8 mouse cellular contexts compared by ENCODE assay signal in the genomic region with DNA sequence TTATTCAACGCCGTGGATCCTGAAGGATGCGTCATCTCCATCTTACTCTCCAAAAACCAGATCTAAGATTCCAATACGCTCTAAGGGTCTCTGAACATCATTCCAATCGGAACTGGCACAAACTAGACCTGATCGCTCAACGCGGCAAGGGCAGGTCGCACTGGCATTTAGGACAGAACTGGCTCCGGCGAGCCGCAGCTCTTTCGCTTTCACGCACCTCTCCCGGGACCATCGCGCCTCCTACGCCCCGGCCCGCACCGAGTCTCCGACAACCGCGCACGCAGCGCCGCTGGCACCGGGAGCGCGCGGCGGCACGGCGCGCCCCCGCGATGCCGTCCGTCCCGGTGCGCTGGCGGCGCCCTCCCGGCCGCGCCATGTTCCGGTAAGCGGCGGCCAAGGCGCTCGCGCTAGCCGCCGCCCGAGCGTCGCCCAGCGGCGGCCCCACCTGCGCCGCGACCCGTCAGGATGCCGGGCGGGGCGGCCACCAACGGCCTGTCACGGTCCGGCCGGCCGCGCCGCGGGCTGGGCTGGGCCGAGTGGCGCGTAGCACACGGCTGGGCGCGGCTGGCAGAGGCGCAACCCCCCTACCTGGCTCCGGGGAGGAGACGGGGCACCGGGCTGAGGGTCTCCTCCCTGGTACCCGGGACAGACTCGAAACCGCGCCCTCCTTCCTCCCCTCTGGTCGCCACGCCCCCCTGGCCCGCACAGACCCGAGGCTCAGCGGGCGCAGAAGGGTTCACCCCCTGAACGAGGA. TPM values are rescaled to one million over a fixed set of nuclear protein-coding genes. Genes with fewer than 3 reads are reported as not detected.
DNase-seq lines count a peak whose midpoint lies in the region; ATAC-seq and TF ChIP-seq lines count a peak whose summit lies in the region.

No protein-coding gene starts in this region.

- no peak for TF ChIP-seq POLR2A in embryonic fibroblast, embryonic 13.5 days (IDR thresholded peaks at IDR 0.05; ENCODE audit: low read depth, low read length)

- no peaks in the 10 kb centered on the region for H3K27me3 ChIP-seq in heart, postnatal 0 days (ENCODE audit: control insufficient read depth, insufficient read depth, low read length)
- no peaks in the 10 kb centered on the region for H3K27me3 ChIP-seq in lung, embryonic 16.5 days (ENCODE audit: control insufficient read depth, insufficient read depth, low read depth, low read length)

- WGBS in heart, postnatal 0 days, result under 1% methylated on average over 86 of the region's 95 CpGs
- WGBS in lung, embryonic 16.5 days, result under 1% methylated on average over 57 of the region's 95 CpGs

- TF ChIP-seq EP300 in heart, postnatal 0 days (IDR thresholded peaks at IDR 0.05; ENCODE audit: low read depth), result no peak

- TF ChIP-seq CTCF in embryonic fibroblast, embryonic 13.5 days (IDR thresholded peaks at IDR 0.05; ENCODE audit: borderline replicate concordance, insufficient read depth, low read length), result no peak
- no peak for TF ChIP-seq CTCF in heart, postnatal 0 days (IDR thresholded peaks at IDR 0.05; ENCODE audit: low read depth)
- no peak for TF ChIP-seq CTCF in layer of hippocampus, adult 2 months (conservative IDR thresholded peaks at IDR 0.05)

- peak overlapping the region; percentile 89 for H3K27ac ChIP-seq in embryonic fibroblast, embryonic 13.5 days (ENCODE audit: insufficient read depth, low read length)
- peak overlapping the region; percentile 88 for H3K27ac ChIP-seq in heart, postnatal 0 days (ENCODE audit: low read depth)
- H3K27ac ChIP-seq in layer of hippocampus, adult 2 months, result peak overlapping the region; percentile 92
- H3K27ac ChIP-seq in lung, embryonic 16.5 days (ENCODE audit: low read length), result peak overlapping the region; percentile 82

- peak; percentile 72 for ATAC-seq in heart, postnatal 0 days (ENCODE audit: insufficient read depth, low read depth)
- ATAC-seq in lung, embryonic 16.5 days (ENCODE audit: low read depth), result peak; percentile 88

- H3K4me1 ChIP-seq in embryonic fibroblast, embryonic 13.5 days (ENCODE audit: control insufficient read depth, insufficient read depth, low read length), result no peaks in the 10 kb centered on the region; the same call in 1 of the 2 replicates
- H3K4me1 ChIP-seq in heart, postnatal 0 days (ENCODE audit: control insufficient read depth, insufficient read depth), result peaks cover 3% of the 10 kb centered on the region; the same call in 1 of the 2 replicates
- H3K4me1 ChIP-seq in lung, embryonic 16.5 days (replicated peaks; ENCODE audit: control insufficient read depth, insufficient read depth, low read length), result peaks cover 4% of the 10 kb centered on the region; the same call in 1 of the 2 replicates

- H3K4me3 ChIP-seq in embryonic fibroblast, embryonic 13.5 days (ENCODE audit: insufficient read depth, low read length), result peak overlapping the region; percentile 99
- H3K4me3 ChIP-seq in heart, postnatal 0 days (ENCODE audit: low read depth, low read length), result peak overlapping the region; percentile 87
- H3K4me3 ChIP-seq in layer of hippocampus, adult 2 months, result peak overlapping the region; percentile 91
- peak overlapping the region; percentile 96 for H3K4me3 ChIP-seq in lung, embryonic 16.5 days (ENCODE audit: low read length)

- H3K36me3 ChIP-seq in heart, postnatal 0 days (replicated peaks; ENCODE audit: control insufficient read depth, insufficient read depth, low read length), result peaks cover 31% of the 10 kb centered on the region
- H3K36me3 ChIP-seq in lung, embryonic 16.5 days (ENCODE audit: control insufficient read depth, insufficient read depth, low read length), result peaks cover 13% of the 10 kb centered on the region

- H3K9me3 ChIP-seq in heart, postnatal 0 days (replicated peaks; ENCODE audit: control insufficient read depth, low read length), result no peaks in the 10 kb centered on the region
- no peaks in the 10 kb centered on the region for H3K9me3 ChIP-seq in lung, embryonic 16.5 days (ENCODE audit: control insufficient read depth, low read length)

- peak; percentile 60 to 83 for DNase-seq in adrenal gland, adult (ENCODE audit: inconsistent age in 2 of 2, low spot score in 1 of 2)
- DNase-seq in adrenal gland, adult 2 months, result no peak
- DNase-seq in adrenal gland, postnatal 25 days, result peak; percentile 48
- peak; percentile 31 for DNase-seq in heart, postnatal 0 days (ENCODE audit: low spot score)
- peak; percentile 22 to 44 for DNase-seq in layer of hippocampus, adult 2 months (ENCODE audit: low spot score in 2 of 2)
- peak; percentile 57 for DNase-seq in retina, embryonic 14.5 days (ENCODE audit: low spot score)

- H3K9ac ChIP-seq in heart, postnatal 0 days (replicated peaks; ENCODE audit: low read depth, low read length), result peak overlapping the region; percentile 79
- peak overlapping the region; percentile 82 for H3K9ac ChIP-seq in lung, embryonic 16.5 days (ENCODE audit: low read length)

- H3K4me2 ChIP-seq in heart, postnatal 0 days (ENCODE audit: low read depth, low read length), result peak overlapping the region; percentile 86
- H3K4me2 ChIP-seq in lung, embryonic 16.5 days (ENCODE audit: low read depth, low read length), result peak overlapping the region; percentile 91

RNA-seq across cellular contexts. Expression of a gene that starts 0.5 kb away (rescaled TPM):
- 10 to 100 TPM; 24.1 to 30.1 TPM for total RNA-seq in adrenal gland, adult 2 months (2021)
- 1.1 and 2.3 TPM in 2 replicates for polyA plus RNA-seq in adrenal gland, adult 2 months (2012; rRNA removed)
- 25.3 and 33.4 TPM in 2 replicates for total RNA-seq in adrenal gland, postnatal 25 days (2021)
- polyA plus RNA-seq in embryonic fibroblast, embryonic 13.5 days (2011; ENCODE audit: insufficient read length, low read depth, missing spikeins), result 23.0 and 23.3 TPM in 2 replicates
- total RNA-seq in heart, postnatal 0 days (2014; rRNA removed; ENCODE audit: low replicate concordance), result 9.8 and 50.7 TPM in 2 replicates
- polyA plus RNA-seq in heart, postnatal 0 days (2015; fragmentation: Nextera tagmentation; extraction: Ambion mirVana), result 18.2 and 19.7 TPM in 2 replicates
- 100 to 1,000 TPM; 229 to 237 TPM for total RNA-seq in layer of hippocampus, adult 2 months (2021)
- 20.7 and 20.9 TPM in 2 replicates for polyA plus RNA-seq in lung, embryonic 16.5 days (2015; fragmentation: Nextera tagmentation; extraction: Ambion mirVana)

RNA-seq across cellular contexts. Expression of a gene that starts 25.0 kb away (rescaled TPM):
- 100 to 1,000 TPM; 422 to 433 TPM for total RNA-seq in adrenal gland, adult 2 months (2021)
- polyA plus RNA-seq in adrenal gland, adult 2 months (2012; rRNA removed), result 27.6 and 29.0 TPM in 2 replicates
- 278 and 311 TPM in 2 replicates for total RNA-seq in adrenal gland, postnatal 25 days (2021)
- polyA plus RNA-seq in embryonic fibroblast, embryonic 13.5 days (2011; ENCODE audit: insufficient read length, low read depth, missing spikeins), result 159 and 199 TPM in 2 replicates
- total RNA-seq in heart, postnatal 0 days (2014; rRNA removed; ENCODE audit: low replicate concordance), result 249 and 285 TPM in 2 replicates
- polyA plus RNA-seq in heart, postnatal 0 days (2015; fragmentation: Nextera tagmentation; extraction: Ambion mirVana), result 1,231 and 1,304 TPM in 2 replicates
- 100 to 1,000 TPM; 233 to 261 TPM for total RNA-seq in layer of hippocampus, adult 2 months (2021)
- 298 and 312 TPM in 2 replicates for polyA plus RNA-seq in lung, embryonic 16.5 days (2015; fragmentation: Nextera tagmentation; extraction: Ambion mirVana)

RNA-seq across cellular contexts. Expression of a gene that starts 35.0 kb away (rescaled TPM):
- 10 to 100 TPM; 33.6 to 34.3 TPM for total RNA-seq in adrenal gland, adult 2 months (2021)
- polyA plus RNA-seq in adrenal gland, adult 2 months (2012; rRNA removed), result 37.7 and 43.4 TPM in 2 replicates
- total RNA-seq in adrenal gland, postnatal 25 days (2021), result 35.9 and 43.4 TPM in 2 replicates
- 25.0 and 31.6 TPM in 2 replicates for polyA plus RNA-seq in embryonic fibroblast, embryonic 13.5 days (2011; ENCODE audit: insufficient read length, low read depth, missing spikeins)
- total RNA-seq in heart, postnatal 0 days (2014; rRNA removed; ENCODE audit: low replicate concordance), result 31.7 and 38.3 TPM in 2 replicates
- 28.3 and 31.5 TPM in 2 replicates for polyA plus RNA-seq in heart, postnatal 0 days (2015; fragmentation: Nextera tagmentation; extraction: Ambion mirVana)
- total RNA-seq in layer of hippocampus, adult 2 months (2021), result 10 to 100 TPM; 44.2 to 48.1 TPM
- polyA plus RNA-seq in lung, embryonic 16.5 days (2015; fragmentation: Nextera tagmentation; extraction: Ambion mirVana), result 38.6 and 41.2 TPM in 2 replicates

RNA-seq across cellular contexts. Expression of a gene that starts 47.0 kb away (rescaled TPM):
- 1 to 10 TPM; 2.5 to 4.7 TPM for total RNA-seq in adrenal gland, adult 2 months (2021)
- 2.8 and 4.6 TPM in 2 replicates for polyA plus RNA-seq in adrenal gland, adult 2 months (2012; rRNA removed)
- 9.7 and 11.1 TPM in 2 replicates for total RNA-seq in adrenal gland, postnatal 25 days (2021)
- polyA plus RNA-seq in embryonic fibroblast, embryonic 13.5 days (2011; ENCODE audit: insufficient read length, low read depth, missing spikeins), result 8.9 and 9.4 TPM in 2 replicates
- total RNA-seq in heart, postnatal 0 days (2014; rRNA removed; ENCODE audit: low replicate concordance), result 8.2 and 11.5 TPM in 2 replicates
- 3.5 and 4.2 TPM in 2 replicates for polyA plus RNA-seq in heart, postnatal 0 days (2015; fragmentation: Nextera tagmentation; extraction: Ambion mirVana)
- total RNA-seq in layer of hippocampus, adult 2 months (2021), result 1 to 10 TPM; 1.1 to 1.5 TPM
- polyA plus RNA-seq in lung, embryonic 16.5 days (2015; fragmentation: Nextera tagmentation; extraction: Ambion mirVana), result 20.2 and 23.9 TPM in 2 replicates
